Mouse (Mus musculus) ZHBTc4 (cell line): ENCODE measurements around the gene Grik4.

Experiments used
- DNase-seq: peaks from one replicate; pipeline ENCODE4 v3.0.0-alpha.2; 2011; ENCODE audit warnings: low read depth, low spot score

The Grik4 gene

DNA sequence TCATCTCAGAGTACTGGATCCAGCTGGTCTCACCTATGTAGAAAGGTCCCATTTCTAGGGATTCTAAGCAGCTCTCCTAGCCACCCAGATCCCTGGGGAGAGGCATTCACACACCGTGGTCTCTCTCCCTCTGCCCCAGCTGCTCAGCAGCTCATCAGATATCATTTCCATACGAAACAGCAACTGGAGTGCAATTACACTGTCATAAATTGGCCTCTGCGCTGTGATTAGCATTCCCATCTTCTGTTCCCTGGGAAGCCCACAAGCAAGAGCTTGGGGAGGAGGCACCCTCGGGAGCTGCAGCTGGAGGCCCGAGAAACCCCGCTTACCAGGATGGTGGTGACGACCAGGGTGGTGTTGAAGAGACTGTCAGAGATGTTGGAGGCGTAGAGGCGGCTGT, 346.8 kb downstream of the Grik4 start:
- no peak for DNase-seq

DNA sequence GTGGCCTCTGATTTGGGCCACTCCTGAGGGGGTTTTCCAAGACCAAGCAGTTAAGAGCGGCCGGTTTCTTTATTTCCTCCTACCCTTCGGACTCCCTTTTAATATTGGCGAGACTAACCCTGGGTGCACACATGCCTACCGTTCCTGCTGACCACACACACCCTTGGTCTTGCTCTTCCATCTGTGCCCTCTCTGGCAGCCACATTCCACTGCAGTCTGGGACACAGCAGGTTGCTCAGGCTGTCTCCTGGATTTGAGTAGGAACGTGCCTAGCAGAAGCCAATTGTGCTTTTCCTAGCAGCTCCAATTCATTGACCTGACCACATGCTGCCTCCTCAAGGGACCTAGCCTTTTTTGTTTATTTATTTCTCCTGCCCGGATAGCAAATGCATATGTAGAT, 365.8 kb downstream of the Grik4 start:
- no peak for DNase-seq

DNA sequence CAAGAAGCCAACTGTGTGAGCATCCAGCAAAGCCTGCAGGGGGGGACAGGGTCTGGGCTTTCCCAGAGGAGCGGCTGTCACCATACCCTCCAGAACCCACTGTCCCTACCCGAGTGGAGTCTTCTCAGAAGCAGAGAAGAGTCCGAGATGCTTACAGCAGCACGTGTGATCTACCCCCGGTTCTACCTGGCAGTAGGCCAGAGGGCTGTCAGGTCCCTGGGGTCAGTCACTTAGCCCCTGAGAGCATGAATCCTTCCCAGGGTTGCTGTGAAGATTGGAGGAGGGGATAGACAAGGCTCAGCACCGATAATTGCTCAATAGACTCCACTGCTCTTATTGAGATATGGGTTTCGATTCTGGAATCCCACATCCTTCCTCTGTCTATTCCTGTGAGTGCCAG, 366.2 kb downstream of the Grik4 start:
- no peak for DNase-seq

DNA sequence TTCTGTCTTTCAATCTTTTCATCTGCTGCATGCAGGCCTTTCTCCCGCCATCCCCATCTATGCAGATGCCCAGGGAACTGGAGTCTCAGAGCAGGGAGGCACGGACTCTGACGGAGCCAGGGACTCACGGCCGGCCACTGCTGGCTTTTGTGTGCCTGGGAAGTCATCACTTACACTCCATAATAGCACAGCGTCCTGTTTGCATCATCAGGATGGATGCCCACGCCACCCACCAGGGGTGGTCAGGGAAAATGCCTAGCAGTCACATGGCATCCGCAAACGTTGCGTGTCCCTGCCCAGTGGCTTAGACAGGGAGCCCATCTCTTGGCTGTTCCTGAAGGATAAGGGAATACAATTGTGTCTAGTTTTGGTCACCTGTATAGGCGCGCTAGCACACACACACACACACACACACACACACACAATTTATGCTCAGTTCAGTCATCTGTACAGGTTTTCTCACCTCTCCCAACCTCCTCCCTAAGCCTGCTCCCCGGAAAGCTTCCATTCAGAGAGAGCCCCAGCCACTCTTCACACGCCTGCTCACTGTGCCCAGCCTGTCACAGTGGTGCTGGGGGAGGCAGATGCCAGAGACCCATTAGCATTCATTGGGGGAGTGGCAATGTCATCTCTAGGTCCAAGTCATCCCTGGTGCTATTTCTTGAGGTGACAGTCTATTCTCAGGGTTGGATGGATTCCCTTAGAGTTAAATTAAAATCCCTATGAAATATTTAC, 370.5 kb downstream of the Grik4 start:
- DNase-seq: no peak

DNA sequence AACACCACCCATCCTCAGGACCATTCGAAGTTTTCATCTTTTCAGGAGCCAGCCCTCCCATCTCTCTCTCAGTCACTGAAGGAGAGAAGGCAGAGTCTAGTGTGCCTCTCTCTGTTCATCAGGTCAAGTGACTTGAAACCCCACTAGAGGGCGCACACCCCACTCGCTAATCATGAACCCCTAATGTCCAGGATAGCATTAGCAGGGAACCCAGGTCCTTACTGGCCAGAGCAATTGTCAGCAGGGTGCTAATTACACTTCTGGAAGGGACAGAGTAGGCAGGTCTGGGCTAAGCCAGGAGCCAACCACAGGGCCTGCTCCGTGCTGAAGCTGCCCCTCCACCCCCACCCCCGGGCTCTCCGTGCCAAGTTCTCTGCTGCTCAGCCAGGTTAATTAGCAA, 371.1 kb downstream of the Grik4 start:
- DNase-seq: peak; percentile 64

DNA sequence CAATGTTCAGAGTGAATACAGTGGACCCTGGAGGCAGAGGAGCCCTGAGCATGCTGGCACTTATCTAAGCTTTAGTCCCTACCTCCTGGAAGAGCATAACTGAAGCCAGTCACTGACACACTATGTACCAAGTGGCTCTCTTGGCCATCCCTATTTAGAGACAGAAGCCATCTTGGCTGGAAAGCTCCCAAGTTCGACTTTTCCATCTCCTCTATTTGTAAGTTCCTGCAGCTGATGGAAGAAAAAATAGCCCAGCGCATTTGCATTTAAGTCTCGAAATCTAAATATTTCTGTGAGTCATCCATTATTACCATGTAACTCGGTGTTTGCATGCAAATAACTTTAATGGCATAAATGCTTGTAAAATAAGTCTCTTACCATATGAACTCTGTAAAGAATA, 378.4 kb downstream of the Grik4 start:
- no peak for DNase-seq

DNA sequence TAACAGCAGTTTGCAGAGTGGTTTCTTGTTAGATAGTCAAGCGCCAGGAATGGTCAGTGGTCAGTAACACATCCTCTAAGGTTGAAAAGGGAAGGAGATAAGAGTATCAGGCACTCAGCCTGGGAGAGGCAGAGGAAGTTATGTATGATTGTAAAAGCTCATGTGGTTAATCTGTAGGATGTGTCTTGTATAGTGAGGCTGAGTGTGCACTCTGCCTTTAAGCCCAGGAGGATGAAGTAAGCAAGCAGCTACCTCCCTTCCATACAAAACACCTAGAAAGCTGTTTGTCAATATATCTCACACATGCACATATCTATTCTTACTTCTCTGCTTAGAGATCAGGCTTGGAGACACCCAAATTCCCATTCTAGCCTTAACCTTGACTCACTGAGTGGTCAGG, 389.1 kb downstream of the Grik4 start:
- DNase-seq: no peak

DNA sequence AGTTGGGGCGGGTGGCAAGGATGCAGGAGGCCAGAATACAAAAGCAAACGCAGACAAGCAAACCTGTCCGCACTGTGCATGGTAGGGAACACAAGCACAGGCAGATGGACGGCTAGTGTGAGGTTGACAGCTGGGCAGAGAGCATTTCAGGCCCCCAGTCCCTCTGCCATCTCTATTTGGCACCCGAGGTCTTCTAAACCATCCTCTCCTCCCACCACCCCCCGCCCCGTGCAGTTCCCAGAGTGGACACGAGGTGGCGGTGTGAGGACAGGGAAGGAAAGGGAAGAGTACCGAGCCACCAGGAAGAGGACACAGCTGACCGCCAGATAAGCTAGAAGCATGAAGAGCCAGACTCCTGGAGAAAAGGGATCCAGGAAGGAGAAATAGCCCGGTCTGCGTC, 394.2 kb downstream of the Grik4 start:
- peak; percentile 80 for DNase-seq

DNA sequence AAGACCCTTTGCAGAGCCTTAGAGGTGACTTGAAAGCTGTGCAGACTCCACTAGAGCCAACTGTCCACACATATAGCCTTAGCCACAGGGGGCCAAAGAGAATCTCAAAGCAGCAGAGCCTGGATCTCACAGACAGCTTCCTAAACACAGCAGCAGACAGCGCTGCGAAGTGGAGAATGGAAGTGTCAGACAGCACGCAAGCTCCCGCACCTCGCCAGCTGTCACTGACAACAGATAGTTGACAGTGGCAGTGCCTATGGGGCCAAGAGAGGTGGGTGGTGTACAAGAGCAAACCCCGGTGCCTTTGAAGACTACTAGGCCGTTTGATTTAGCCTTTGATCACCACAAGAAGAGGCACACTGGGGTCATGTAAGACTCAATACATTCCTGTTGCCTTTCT, 395.3 kb downstream of the Grik4 start:
- DNase-seq: no peak

DNA sequence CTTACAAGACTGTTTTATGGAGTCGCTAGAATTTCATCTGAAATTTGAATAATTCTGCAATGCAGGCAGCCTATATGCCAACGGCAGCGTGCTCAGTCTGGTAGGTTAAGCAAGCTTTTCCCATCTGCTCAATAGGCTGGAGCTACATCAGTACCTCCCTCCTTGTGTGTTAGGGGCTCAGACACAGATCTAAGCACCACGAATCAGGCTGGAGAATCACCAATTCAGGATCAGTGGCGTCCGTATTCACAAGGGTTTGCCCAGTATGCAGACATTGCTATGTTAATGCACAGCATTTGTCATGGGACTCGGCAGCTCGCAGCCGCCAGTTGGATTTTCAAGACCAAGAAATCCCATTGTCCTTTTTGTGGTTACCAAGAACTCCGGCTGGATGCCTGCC, 399.8 kb downstream of the Grik4 start:
- peak; percentile 77 for DNase-seq

DNA sequence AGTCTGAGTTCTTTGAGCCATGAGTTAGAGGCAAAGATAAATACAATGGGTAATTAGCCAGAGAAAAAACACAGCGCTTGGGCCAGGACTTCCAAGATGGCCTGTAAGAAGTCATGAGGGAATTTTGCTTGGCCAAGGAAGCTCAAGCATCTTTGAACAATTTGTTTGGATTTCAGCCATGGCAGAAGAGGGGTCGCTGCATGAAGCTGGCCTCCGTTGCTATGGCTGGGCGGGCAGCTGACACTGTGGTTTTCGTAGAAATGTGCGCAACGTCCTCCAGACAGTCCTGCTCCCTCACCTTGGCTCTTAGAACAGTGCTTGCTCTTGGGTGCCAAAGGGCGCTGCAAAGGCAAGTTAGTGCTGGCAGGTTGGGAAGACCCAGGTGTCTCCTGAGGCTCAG, 410.8 kb downstream of the Grik4 start:
- DNase-seq: no peak

DNA sequence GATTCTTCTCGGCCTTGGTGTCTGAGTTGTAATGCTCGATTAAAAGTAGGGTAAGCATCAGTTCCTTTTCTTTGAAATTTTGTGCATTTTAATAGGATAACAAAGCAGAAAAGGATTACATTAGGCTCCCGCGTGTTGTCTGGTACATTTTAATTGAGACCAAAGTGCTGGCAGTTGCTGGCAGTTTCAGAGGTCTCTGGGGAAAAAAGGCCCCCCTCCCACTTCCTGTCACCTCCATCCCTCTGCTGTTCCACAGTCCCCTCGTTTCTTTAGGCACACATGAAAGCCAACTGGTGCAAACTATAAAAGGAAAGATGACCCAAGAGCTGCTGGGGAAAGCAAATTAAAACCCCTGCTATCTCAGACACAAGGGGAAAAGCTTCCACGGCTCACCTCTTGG, 411.3 kb downstream of the Grik4 start:
- no peak for DNase-seq

DNA sequence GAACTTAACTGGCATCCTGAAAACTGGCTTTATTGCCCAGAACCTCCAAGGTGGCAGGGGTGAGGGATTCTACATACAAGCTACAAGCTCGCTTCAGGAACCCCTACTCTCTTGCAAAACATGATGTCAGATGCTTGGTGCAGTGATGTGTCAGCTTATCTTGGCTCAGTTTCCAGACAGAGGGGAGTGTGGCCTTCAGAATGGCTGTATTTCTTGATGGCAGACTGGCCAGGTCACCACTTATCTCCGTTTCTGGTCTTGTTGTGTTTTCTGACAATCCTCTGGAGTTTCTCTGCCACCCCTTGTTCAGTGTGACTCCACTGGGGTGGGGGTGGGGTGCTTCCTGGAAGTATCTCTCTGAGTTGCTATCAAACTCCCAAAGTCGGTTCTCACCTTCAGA, 412.3 kb downstream of the Grik4 start:
- DNase-seq: no peak

DNA sequence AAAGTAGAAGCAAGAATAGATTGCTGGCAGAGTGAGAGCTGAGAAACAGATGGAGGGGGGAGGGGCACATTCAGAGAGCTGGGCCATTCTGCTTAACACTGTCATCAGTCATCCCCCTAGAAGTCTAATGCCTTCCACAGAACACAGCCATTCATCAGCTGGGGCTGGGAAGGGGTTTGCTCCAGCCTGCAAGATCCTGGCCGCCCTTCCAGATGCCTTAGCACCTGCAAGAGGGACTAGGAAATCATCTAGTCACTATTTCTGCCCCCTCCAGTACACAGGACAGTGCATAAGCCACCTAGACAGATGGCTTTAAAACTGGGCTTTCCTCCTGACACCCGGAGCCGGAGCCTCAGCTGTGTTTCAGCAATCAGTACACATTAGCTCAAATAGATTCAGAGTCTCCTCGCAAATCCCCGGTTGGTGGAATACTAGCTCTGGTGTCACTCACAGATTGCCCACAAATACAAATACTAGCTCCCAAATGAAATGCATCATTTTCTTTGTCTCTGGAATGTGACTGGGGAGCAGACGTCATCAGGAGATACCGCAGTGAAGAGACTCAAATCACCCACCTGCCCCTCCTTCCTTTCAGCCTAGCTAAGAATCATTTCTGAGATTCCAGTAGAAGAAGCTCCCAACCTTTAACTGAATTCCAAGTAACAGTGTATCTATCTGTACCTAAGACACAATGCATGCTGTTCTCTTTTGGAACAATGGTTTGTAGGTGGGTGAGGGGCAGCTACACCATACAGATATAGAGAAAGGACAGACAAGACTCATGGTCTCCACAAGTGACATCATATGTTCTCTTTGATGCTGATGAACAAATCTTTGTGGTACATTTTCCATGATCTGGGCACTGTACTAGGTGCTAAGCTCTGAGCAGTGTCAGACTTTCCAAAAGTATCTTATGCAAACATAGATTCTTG, 413.8 kb downstream of the Grik4 start:
- DNase-seq: no peak

DNA sequence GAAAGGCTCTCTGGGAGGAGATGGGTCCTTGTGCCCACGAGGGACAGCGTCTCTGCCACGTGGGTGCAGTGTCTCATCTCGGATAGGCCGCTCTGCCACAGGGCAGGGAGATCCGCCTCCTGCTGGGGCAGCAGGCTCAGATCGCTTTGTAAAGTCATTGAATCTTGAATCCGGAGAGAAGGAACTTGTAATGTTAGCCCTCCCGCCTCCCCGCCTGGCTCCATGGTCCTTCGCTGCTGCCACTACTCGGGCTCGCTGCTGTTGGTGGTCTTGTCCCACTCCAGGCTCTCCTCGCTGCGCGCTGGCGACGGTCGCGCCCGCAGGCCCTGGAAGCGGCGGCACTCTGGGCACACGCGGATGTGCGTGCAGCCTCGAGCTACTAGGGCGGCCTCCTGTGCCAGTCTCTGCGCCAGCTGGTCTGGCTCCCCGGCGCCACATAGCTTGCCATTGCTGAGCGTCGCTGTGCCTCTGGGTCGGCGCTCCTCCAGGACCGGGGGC, 423.7 kb downstream of the Grik4 start:
- DNase-seq: peak; percentile 65

DNA sequence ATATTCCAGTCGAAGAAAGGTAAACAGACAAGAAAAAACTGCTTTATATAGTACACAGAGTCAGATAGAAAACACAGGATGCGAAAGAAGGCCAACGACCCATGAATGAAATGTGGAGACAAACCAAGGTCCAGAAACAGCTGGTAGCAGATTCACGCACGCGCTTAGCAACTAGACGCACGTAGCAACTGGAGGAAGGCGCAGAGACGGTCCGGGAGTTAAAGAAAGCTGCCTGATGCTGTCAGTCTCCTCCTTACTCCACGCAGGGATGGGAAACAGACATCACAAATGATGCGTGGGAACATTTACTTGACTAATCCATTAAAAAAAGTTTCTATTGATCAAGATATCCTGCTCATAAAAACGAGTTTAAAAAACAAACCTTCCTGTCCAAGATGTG, 426.1 kb downstream of the Grik4 start:
- peak; percentile 25 for DNase-seq

DNA sequence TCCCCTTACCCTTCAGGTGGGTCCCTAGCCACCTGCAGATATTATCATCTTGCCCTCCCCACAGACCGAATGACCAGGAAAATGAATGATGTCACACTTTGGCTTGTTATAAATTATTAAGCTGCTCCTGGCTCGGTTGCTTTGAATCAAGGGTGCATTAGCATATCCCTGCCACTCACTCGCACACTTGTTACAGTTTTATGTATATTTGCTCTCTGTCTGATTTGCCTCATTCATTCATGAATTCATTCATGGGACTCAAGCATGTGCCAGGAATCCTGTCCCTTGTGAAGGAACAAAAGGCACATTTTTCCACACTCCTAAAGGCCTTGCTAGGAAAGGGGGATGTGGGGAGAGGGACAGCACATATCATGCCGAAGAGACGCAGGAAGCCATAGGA, 431.1 kb downstream of the Grik4 start:
- DNase-seq: no peak

DNA sequence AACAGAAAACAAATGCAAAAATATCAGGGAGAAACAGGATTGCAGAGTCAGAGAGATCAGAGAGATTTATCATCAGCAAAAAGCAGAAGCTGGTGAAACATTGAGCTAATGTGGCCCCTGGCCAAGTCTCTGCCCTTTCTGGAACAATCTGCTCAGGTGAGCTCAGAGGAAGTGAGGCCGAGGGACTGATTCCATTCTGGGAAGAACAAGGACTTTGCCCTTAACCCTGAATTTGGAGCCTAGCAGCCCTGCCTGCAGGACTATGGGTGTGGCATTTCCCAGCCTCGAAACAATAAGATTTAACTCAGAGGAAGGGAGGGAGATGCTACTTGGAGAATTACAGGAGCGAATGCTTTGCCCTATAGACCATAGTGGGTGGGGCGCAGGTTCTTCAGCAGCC, 432.0 kb downstream of the Grik4 start:
- peak; percentile 64 for DNase-seq

DNA sequence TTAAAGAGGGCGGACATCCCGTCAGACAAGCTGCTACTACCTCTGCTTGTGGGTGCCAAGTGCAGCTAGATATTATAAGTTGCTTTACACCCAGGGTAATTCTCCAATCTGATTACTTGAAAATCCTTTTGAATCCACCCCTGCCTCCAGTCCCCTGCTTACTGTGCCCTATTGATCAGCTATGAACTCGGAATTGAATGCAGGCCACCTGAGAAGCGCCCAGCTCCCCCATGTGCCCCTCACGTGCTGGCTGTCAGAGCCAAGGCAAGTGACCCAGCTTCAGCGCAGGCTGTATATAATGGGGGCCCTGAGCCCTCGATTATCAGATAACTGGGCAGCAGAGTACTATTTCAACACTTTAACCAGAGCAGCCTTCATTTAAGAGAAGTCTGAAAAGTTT, 436.1 kb downstream of the Grik4 start:
- DNase-seq: no peak

DNA sequence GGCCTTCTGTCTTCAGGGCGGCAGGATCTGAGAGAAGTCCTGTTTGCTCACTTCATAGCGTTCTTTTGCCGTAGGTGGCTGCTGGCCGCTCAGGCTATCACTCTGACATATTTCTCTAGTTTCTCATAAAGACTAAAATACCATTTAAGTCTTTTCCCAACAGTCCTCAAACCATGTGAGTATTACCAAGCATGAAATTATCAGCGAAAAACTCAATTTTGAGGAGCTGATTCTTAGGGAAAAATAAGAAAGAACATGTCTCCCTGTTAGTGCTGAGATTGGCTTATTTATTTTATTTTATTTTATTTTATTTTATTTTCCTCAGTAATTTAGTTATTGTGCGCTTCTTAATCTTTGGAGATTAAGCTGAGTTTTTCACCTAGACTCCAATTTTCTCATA, 436.6 kb downstream of the Grik4 start, which contains the start of gene Tbcel:
Tbcel (minus strand) TSS at position 101 of the 400 bp plus-strand sequence.
- no peak for DNase-seq

DNA sequence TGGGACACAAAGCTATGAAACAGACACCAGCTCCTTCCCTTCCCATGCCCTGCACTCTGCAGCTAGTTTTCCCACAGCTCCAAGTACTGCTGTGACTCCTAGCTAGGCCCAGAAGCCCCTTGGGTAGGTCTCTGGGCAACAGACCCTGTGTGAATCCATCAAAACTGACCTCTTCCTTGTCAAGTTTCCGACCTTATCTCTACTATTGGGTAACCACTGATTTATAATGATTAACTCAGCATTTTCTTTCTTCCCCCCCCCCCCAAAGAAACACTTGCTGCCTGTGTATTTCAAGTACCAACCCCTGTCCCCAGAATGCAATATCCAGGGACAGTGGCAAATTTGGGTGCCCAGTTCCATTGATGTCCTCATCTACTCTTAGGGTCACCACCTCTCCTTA, 437.3 kb downstream of the Grik4 start:
- DNase-seq: no peak

DNA sequence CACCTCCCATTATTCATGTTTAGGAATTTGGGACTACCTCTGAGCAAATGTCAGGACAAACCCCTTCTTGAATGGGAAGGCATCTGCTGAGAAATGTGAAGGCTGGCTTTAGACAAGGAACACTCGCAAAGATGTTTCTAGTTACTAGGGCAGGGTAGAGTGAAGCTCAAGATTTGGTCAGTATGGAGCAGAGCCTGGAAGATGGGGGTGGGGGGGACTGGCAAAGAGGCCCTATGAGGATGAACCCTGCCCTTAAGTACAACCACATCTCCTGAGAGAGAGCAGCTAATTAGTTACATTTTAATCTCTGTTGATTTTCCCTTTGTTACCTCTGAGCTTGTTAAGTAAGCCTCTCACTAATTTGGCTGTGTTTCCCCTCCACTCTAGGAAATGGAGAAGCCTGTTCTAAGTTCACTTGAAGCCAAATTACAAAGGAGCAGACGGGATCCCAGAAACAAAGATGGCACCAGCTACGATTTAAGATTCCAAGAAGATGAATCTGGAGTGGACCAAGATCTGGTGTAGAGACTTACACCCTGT, 439.3 kb downstream of the Grik4 start:
- no peak for DNase-seq
